Mouse (Mus musculus): Measurements from ENCODE around the gene Prss12.

- TF ChIP-seq POLR2A (IDR thresholded peaks at IDR 0.05; ENCODE audit: control insufficient read depth, low read depth, low read length) = no peak
- TF ChIP-seq CTCF (IDR thresholded peaks at IDR 0.05; ENCODE audit: control insufficient read depth, insufficient read depth, insufficient replicate concordance, low read depth, low read length) = no peak
These were observed 103.8 kb downstream of the Prss12 start for GRCm38 (mm10) chr3:123550487-123550886.
